Mouse (Mus musculus): ENCODE results near the gene Stap2. TPM values are rescaled to one million over a fixed set of nuclear protein-coding genes. Genes with fewer than 3 reads are reported as not detected.

Gene Stap2
- polyA plus RNA-seq, 1 experiment from 2014 or later: 18.3 TPM

DNA sequence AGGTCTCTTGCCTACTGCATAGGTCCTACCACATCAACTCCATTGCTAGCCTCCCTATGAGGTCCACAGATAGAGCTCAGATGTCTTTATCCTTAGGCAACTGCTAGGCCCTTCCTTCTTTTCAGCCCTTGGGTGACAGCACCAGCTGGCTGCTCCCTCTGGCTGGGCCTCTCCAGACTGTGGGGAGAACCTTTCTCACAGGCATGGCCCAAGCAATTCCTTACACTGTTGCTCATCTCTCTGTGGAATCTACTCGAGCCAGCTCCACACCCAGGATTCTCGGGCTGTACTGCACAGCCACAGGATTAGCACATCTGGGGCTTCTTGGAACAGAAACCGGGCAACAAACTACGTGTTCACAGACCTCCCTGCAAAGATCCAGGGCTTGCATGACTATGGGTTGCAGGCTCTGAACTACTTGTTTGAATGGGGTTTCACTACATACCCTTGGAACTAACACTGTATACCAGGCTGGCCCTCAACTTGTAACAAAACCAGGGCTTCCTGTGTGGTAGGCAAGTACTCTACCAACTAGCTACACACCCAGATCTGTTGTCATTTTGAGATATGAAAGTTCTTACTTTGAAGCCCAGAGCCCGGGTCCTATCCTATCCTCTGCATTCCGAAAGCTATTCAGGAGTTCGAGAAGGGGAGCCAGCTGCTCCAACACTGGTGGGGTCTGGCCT, 28.8 kb upstream of the Stap2 start:
- H3K9ac ChIP-seq: no peak overlapping the region
- H3K4me2 ChIP-seq: peak overlapping the region; percentile 68; the same call in 1 of the 2 replicates
- H3K4me1 ChIP-seq: peaks cover 43% of the 10 kb centered on the region

DNA sequence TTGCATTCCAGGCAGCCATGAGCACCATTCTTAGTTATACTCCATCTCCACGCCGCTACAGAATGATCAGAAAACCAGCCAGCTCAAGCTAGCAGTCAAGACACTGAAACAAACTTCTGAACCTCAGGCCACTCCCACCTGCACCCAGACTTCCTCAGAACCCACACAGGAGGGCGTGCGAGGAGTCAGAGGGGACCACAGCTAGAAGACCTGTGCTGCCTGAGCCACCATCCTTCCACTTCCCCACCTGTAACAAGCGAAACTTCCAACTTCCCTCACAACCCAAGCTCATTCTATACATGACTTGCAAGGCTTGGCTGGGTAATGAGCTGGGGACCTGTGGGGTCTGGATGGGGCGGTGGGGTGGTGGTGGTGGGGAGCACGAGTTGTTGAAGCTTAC, 27.4 kb upstream of the Stap2 start:
- Histone ChIP-seq H3K27me3 (no peaks in the 10 kb centered on the region), H3K9ac (no peak overlapping the region), H3K4me1 (peaks cover 43% of the 10 kb centered on the region), H3K27ac (no peak overlapping the region), H3K9me3 (no peaks in the 10 kb centered on the region), H3K4me2 (no peak overlapping the region), H3K4me3 (no peak overlapping the region), H3K36me3 (peaks cover 13% of the 10 kb centered on the region; the same call in 1 of the 2 replicates)
- no peak for ATAC-seq (ENCODE audit: borderline replicate concordance, extremely low read depth, low FRiP score, low TSS enrichment)
- WGBS: 73% methylated on average over 7 of the region's 7 CpGs

More for the DNA sequence above, 28.8 kb upstream of the Stap2 start:
- Histone ChIP-seq H3K27me3 (no peaks in the 10 kb centered on the region), H3K36me3 (peaks cover 13% of the 10 kb centered on the region; the same call in 1 of the 2 replicates), H3K27ac (no peak overlapping the region), H3K9me3 (no peaks in the 10 kb centered on the region), H3K4me3 (no peak overlapping the region; the same call in 1 of the 2 replicates)
- no peak for ATAC-seq (ENCODE audit: borderline replicate concordance, extremely low read depth, low FRiP score, low TSS enrichment)
- WGBS: 81% methylated on average over 7 of the region's 7 CpGs

DNA sequence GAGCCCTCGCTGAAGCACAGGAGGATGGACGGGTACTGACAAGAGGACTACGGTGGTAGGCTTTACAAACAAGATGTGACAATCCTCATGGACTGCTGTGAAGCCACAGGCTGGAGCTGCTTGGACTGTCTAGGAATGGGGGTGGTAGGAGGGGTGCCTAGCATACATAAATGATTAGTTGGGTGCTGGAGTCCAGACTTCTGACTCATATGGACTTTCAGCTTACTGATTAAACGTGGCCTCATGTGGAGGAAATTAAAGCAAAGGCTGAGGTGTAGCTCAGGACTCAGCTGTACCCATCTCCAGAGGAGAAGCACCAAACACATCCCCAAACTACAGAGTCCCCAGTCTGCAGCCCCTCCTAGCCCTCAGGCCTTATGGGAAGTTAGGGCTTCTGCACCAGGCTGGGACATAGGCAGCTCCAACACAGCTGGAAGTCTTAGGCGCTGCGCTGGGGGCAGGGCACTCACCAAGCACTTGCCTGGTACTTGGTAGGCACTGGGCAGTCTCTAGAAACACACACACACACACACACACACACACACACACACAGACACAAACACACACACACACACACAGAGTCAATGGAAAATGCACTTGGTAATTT, 26.8 kb upstream of the Stap2 start:
- 67% methylated on average over 6 of the region's 6 CpGs for WGBS

DNA sequence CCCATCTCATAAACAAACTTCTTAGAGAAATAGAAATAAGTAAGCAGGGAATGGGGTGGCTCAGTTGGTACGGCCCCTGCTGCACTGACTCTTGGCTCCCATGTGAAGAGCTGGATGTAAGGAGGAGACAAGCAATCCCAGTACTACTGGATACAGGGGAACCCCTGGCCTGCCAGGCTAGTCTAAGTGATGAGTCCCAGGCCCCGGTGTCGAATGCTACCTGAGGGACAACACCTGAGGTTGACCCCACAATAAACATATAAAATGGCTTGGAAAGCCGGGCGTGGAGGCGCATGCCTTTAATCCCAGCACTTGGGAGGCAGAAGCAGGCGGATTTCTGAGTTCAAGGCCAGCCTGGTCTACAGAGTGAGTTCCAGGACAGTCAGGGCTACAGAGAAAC, 26.0 kb upstream of the Stap2 start:
- H3K36me3 ChIP-seq: peaks cover 21% of the 10 kb centered on the region; the same call in 1 of the 2 replicates
- WGBS: 88% methylated on average over 7 of the region's 7 CpGs
- no peaks in the 10 kb centered on the region for H3K9me3 ChIP-seq
- ATAC-seq (ENCODE audit: borderline replicate concordance, extremely low read depth, low FRiP score, low TSS enrichment): no peak
- peaks cover 40% of the 10 kb centered on the region for H3K4me1 ChIP-seq
- H3K4me2 ChIP-seq: no peak overlapping the region
- H3K4me3 ChIP-seq: no peak overlapping the region
- H3K27ac ChIP-seq: no peak overlapping the region
- no peak overlapping the region for H3K9ac ChIP-seq
- H3K27me3 ChIP-seq: no peaks in the 10 kb centered on the region

More for the DNA sequence above, 26.8 kb upstream of the Stap2 start:
- Histone ChIP-seq H3K36me3 (peaks cover 19% of the 10 kb centered on the region; the same call in 1 of the 2 replicates), H3K4me1 (peaks cover 42% of the 10 kb centered on the region), H3K4me3 (no peak overlapping the region), H3K4me2 (no peak overlapping the region), H3K9me3 (no peaks in the 10 kb centered on the region), H3K9ac (no peak overlapping the region), H3K27me3 (no peaks in the 10 kb centered on the region), H3K27ac (no peak overlapping the region)
- ATAC-seq (ENCODE audit: borderline replicate concordance, extremely low read depth, low FRiP score, low TSS enrichment): no peak

DNA sequence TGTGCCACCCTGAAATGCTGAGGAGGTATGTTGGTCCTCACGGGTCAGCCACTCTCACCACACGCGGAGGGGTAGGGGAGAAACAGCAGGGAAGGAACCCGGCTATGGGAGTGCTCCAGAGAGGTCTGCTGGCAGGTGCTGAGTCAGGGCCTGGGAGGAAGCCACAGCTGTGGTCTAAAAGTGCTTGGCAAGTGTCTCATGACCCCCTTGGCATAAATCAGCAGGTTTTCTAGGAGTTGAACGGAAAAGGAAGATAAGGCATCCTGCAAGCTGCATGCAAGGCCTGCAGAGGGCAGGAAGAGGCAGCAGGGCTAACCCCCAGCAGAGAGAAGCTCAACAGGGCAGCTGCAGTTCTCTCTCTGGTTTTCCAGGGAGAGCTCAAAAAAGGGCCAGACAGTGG, 25.5 kb upstream of the Stap2 start:
- Histone ChIP-seq H3K9ac (no peak overlapping the region), H3K36me3 (peaks cover 21% of the 10 kb centered on the region; the same call in 1 of the 2 replicates)
- WGBS: 49% methylated on average over 5 of the region's 5 CpGs

DNA sequence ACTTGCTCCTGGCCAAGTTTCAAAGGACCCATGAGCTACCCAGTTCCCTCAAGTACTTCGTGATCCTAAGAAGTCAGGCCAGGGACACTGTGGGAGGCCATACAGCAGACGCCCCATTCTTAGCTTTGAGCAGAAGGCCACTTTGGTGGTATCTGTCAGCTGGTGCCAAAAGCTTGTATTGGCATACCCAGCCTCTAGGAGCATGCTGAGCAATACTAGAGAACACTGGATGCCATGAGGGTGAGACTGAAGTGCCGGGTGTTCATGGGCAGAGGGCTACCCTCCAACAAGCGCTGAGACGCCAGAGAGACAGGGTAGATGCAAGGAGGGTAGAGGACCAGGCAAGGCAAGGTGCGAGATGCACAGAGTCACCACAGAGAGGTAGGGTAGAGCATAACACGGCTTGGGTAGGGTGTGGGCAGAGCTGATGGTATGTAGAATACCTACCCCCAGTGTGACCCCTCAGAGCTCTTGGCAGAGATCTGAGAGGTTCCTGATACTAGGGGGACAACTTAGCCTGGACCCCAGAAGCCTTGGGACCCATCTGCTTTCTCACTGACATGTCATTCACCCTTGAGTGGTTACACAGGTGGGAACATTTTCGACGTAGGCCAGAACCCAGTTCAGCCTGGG, 25.0 kb upstream of the Stap2 start:
- no peaks in the 10 kb centered on the region for H3K27me3 ChIP-seq
- no peaks in the 10 kb centered on the region for H3K9me3 ChIP-seq
- no peak overlapping the region for H3K4me2 ChIP-seq
- peaks cover 37% of the 10 kb centered on the region for H3K4me1 ChIP-seq
- no peak overlapping the region for H3K27ac ChIP-seq
- H3K9ac ChIP-seq: no peak overlapping the region
- no peak for ATAC-seq (ENCODE audit: borderline replicate concordance, extremely low read depth, low FRiP score, low TSS enrichment)
- peaks cover 21% of the 10 kb centered on the region; the same call in 1 of the 2 replicates for H3K36me3 ChIP-seq
- 88% methylated on average over 9 of the region's 9 CpGs for WGBS
- no peak overlapping the region for H3K4me3 ChIP-seq

More for the DNA sequence above, 25.5 kb upstream of the Stap2 start:
- Histone ChIP-seq H3K27me3 (no peaks in the 10 kb centered on the region), H3K4me3 (no peak overlapping the region), H3K9me3 (no peaks in the 10 kb centered on the region), H3K4me2 (no peak overlapping the region), H3K4me1 (peaks cover 40% of the 10 kb centered on the region), H3K27ac (no peak overlapping the region)
- no peak for ATAC-seq (ENCODE audit: borderline replicate concordance, extremely low read depth, low FRiP score, low TSS enrichment)

DNA sequence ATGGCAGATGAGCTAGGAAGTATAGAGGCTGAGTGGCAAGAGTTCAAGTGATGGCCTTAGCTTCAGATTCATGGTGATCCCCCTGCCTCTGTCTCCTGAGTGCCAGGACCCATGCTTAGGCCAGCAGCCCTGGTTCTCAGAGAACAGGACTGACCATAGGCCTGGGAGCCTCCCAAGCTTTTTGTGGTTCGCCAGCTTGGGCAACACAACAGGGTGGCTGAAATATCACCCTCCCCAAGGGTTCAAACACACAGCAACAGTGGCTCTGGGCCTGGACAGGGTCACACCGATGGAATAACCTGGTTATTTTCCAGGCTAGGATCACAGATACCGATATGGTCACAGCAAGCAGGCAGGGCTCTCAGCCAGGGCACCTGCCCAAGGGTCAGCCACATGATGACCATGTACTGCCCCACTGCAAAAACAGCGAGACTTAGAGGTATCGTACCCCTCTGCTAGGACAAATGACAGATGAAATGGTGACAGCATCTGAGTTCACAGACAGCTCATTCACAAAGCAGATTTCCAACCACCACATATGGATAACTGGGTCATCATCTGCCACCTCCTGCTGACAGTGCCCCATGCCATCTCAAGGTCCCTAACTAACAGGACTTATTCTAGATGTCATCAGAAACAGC, 22.5 kb upstream of the Stap2 start:
- H3K4me3 ChIP-seq: no peak overlapping the region
- no peaks in the 10 kb centered on the region for H3K27me3 ChIP-seq
- ATAC-seq (ENCODE audit: borderline replicate concordance, extremely low read depth, low FRiP score, low TSS enrichment): no peak
- H3K9ac ChIP-seq: no peak overlapping the region
- WGBS: 86% methylated on average over 5 of the region's 5 CpGs
- no peak overlapping the region for H3K27ac ChIP-seq
- peaks cover 16% of the 10 kb centered on the region for H3K4me1 ChIP-seq
- no peaks in the 10 kb centered on the region for H3K9me3 ChIP-seq
- H3K36me3 ChIP-seq: peaks cover 15% of the 10 kb centered on the region; the same call in 1 of the 2 replicates
- H3K4me2 ChIP-seq: no peak overlapping the region

DNA sequence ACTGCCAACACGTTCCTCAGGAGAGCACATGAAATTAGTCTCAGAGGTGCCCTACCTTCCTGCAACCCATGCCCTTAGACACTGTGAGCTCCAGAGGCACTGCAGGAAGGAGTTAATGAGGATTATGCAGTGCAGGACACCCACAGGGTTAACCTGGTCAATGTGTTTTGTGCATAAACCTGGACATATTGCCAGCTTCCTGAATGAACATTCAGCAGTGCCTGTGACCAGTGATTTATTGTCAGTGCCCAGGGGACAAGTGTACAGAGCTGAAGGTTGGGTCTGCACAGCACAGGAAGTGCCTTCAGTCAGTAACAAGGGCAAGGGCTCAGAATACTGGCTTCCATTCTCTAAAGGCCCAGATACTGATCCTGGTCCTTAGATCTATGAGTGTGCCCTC, 21.5 kb upstream of the Stap2 start:
- peaks cover 15% of the 10 kb centered on the region; the same call in 1 of the 2 replicates for H3K36me3 ChIP-seq
- H3K9me3 ChIP-seq: no peaks in the 10 kb centered on the region
- no peak overlapping the region for H3K9ac ChIP-seq
- ATAC-seq (ENCODE audit: borderline replicate concordance, extremely low read depth, low FRiP score, low TSS enrichment): no peak
- H3K27me3 ChIP-seq: no peaks in the 10 kb centered on the region
- H3K4me1 ChIP-seq: peaks cover 9% of the 10 kb centered on the region; the same call in 1 of the 2 replicates
- 64% methylated on average over 1 of the region's 1 CpGs for WGBS
- H3K4me3 ChIP-seq: no peak overlapping the region
- H3K4me2 ChIP-seq: no peak overlapping the region
- no peak overlapping the region for H3K27ac ChIP-seq

DNA sequence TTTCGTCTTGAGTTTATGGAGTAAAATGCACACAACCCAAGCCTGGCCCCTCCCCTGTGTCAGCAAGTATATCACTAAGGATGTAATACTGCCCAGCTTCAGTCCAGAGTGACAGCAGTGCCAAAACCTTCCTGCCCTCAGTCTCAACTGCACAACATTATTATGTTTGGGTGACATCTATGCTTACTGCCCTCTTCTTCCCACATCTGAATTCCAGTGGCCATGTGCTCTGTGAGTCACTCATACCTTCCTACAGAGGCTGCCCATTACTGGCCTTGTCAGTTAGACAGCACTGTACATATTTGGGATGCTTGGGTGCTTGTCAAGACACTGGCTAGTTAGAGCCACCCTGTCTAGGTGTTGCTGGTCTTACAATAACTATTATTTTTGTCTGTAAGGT, 20.9 kb upstream of the Stap2 start:
- Histone ChIP-seq H3K36me3 (peaks cover 15% of the 10 kb centered on the region; the same call in 1 of the 2 replicates), H3K4me2 (no peak overlapping the region), H3K4me1 (peaks cover 9% of the 10 kb centered on the region; the same call in 1 of the 2 replicates), H3K4me3 (no peak overlapping the region), H3K9me3 (no peaks in the 10 kb centered on the region), H3K27ac (no peak overlapping the region), H3K9ac (no peak overlapping the region), H3K27me3 (no peaks in the 10 kb centered on the region)
- ATAC-seq (ENCODE audit: borderline replicate concordance, extremely low read depth, low FRiP score, low TSS enrichment): no peak
- WGBS: 43% methylated on average over 1 of the region's 1 CpGs

DNA sequence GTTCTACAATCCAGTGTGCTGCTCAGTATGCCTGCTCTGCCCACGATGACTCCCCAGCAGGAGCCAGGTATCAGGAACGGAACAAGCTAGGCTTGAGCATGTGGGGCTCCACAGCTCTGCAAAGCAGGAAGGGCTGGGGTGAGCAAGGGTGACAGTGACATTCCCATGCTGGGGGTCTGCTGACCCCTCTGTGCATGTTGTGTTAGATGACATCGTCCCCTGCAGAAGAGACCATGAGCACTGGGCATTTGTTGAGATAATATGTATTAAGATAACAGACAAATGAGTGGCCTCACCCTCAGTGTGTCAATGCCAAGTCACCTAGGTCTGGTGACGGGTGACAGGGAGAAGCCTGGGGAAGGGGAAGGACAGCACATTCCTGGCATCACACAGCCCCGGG, 19.5 kb upstream of the Stap2 start:
- Histone ChIP-seq H3K27ac (no peak overlapping the region), H3K36me3 (0 out of 2 replicates have a peak, but pooled peaks cover 9% of the 10 kb centered on the region), H3K9me3 (no peaks in the 10 kb centered on the region), H3K27me3 (no peaks in the 10 kb centered on the region), H3K4me3 (no peak overlapping the region), H3K9ac (no peak overlapping the region), H3K4me1 (peaks cover 3% of the 10 kb centered on the region; the same call in 1 of the 2 replicates), H3K4me2 (no peak overlapping the region)
- WGBS: 60% methylated on average over 5 of the region's 5 CpGs
- no peak for ATAC-seq (ENCODE audit: borderline replicate concordance, extremely low read depth, low FRiP score, low TSS enrichment)

DNA sequence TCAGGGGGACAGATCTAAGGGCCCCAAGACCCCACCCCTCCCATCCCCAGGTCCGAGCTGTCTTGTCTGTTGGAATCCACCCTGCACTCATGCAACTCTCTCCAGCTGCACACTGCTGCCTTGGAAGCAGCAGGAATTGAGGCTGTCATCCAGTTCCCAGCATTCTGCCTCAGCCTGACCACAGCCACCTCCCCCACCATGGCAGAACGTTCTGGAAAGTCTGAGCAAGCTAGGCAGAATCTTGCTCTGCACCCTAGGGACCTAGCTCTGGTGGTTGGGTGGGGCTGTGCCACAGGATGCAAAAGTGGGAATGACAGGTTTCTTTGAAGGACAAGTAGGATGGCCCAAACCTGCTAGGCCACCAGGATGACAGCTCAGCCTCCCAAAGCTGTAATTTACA, 19.1 kb upstream of the Stap2 start:
- Histone ChIP-seq H3K9me3 (no peaks in the 10 kb centered on the region), H3K4me3 (no peak overlapping the region), H3K4me1 (peaks cover 3% of the 10 kb centered on the region; the same call in 1 of the 2 replicates), H3K27me3 (no peaks in the 10 kb centered on the region), H3K27ac (no peak overlapping the region), H3K4me2 (no peak overlapping the region), H3K36me3 (peaks cover 11% of the 10 kb centered on the region; the same call in 1 of the 2 replicates), H3K9ac (no peak overlapping the region)
- 76% methylated on average over 2 of the region's 2 CpGs for WGBS
- no peak for ATAC-seq (ENCODE audit: borderline replicate concordance, extremely low read depth, low FRiP score, low TSS enrichment)
